27 mouse cellular contexts compared by ENCODE assay signal in the genomic region with DNA sequence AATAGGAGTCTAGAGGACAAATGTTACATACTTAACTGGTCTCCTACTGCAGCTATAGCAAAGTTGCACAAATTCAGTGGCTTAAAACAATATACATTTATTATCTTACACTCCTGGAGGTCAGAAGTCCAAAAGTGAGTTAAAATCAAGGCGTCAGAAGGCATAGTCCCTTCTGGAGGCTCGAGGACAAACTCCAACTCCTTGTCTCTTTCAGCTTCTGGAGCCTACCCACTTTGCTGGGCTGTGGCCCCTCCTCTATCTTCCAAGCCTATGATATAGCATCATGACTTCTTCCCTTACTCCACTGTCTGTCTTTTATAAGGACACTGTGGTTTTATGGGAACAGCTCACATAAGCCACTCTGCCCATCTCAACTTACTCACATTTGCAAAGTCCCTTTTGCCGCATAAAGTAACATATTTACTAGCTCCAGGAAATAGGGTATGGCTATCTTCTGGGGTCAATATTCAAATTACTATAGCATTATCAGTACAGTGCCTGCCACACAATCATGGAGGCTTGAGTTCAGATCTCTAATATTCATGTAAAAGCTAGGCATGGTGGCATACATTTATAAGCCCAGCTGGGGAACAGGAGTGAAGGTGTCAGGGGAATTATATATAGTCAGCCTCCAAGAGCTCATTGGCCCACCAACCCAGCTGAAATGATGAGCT. TPM values are rescaled to one million over a fixed set of nuclear protein-coding genes. Genes with fewer than 3 reads are reported as not detected.
"Had no signal": no experiment of that assay in that cellular context is flagged by ENCODE, and none has a peak within 500 bp of the region (broad histone marks: within the 10 kb centered on the region; RNA-seq: fewer than 3 reads in every experiment).

No protein-coding gene starts in this region.

- H3K27ac ChIP-seq: heart, adult 2 months; heart, embryonic 13.5 days; heart, embryonic 15.5 days; hindbrain, embryonic 13.5 days; hindbrain, embryonic 15.5 days; hindbrain, postnatal 0 days; layer of hippocampus, adult 2 months; left cerebral cortex, adult 2 months; limb, embryonic 10.5 days; limb, embryonic 12.5 days; liver, embryonic 13.5 days had no signal

- H3K9ac ChIP-seq: heart, embryonic 13.5 days; heart, embryonic 15.5 days; hindbrain, embryonic 13.5 days; hindbrain, embryonic 15.5 days; limb, embryonic 12.5 days; liver, embryonic 13.5 days had no signal

- H3K4me3 ChIP-seq: heart, adult 2 months; heart, embryonic 13.5 days; heart, embryonic 15.5 days; hindbrain, embryonic 13.5 days; hindbrain, embryonic 15.5 days; layer of hippocampus, adult 2 months; left cerebral cortex, adult 2 months; limb, embryonic 10.5 days; limb, embryonic 12.5 days; liver, embryonic 13.5 days had no signal

- H3K4me2 ChIP-seq: heart, embryonic 11.5 days; heart, embryonic 13.5 days; heart, embryonic 15.5 days; hindbrain, embryonic 13.5 days; hindbrain, embryonic 15.5 days; limb, embryonic 12.5 days; liver, embryonic 11.5 days; liver, embryonic 13.5 days had no signal

- H3K9me3 ChIP-seq: heart, embryonic 13.5 days; heart, embryonic 15.5 days; hindbrain, embryonic 13.5 days; hindbrain, embryonic 15.5 days; limb, embryonic 10.5 days; limb, embryonic 12.5 days; liver, embryonic 13.5 days had no signal

- H3K4me1 ChIP-seq: hindbrain, embryonic 13.5 days; hindbrain, embryonic 15.5 days; limb, embryonic 10.5 days; limb, embryonic 12.5 days; liver, embryonic 13.5 days had no signal

- DNase-seq: gastrocnemius, postnatal 14 days; gastrocnemius, postnatal 36 days; heart, adult 11 months; heart, adult 2 months; heart, postnatal 4 days; kidney, adult 18-20 months; kidney, adult 8-10 months; kidney, postnatal 10 days; kidney, postnatal 25 days; kidney, postnatal 4 days; liver; liver, embryonic 13.5 days had no signal

- H3K36me3 ChIP-seq: heart, embryonic 13.5 days; heart, embryonic 15.5 days; hindbrain, embryonic 13.5 days; hindbrain, embryonic 15.5 days; limb, embryonic 10.5 days; limb, embryonic 12.5 days; liver, embryonic 13.5 days had no signal

- ATAC-seq: forebrain, embryonic 16.5 days; hindbrain, postnatal 0 days had no signal

- H3K27me3 ChIP-seq: heart, embryonic 13.5 days; heart, embryonic 15.5 days; hindbrain, embryonic 13.5 days; hindbrain, embryonic 15.5 days; limb, embryonic 12.5 days; liver, embryonic 13.5 days had no signal

RNA-seq across cellular contexts. Expression of gene Slc26a3, which starts 31.4 kb away (rescaled TPM):
- total RNA-seq: gastrocnemius, adult 18-20 months; gastrocnemius, adult 8-10 months; gastrocnemius, postnatal 14 days; gastrocnemius, postnatal 36 days; hindbrain, postnatal 0 days had no signal
- polyA plus RNA-seq: heart, embryonic 13.5 days; hindbrain, embryonic 13.5 days; hindbrain, embryonic 15.5 days; kidney, embryonic 14.5 days; limb, embryonic 10.5 days; limb, embryonic 12.5 days; liver, embryonic 11.5 days had no signal
